Mouse (Mus musculus) lung, adult 2 months (tissue): ENCODE data around the gene Myh9. TPM values are rescaled to one million over a fixed set of nuclear protein-coding genes. Genes with fewer than 3 reads are reported as not detected.

Source experiments
- DNase-seq: peaks from one replicate; pipeline ENCODE4 v3.0.0; 2022
- H3K4me1 ChIP-seq: fragments of 200-500 bp; 2 replicates; pipeline ENCODE4 v1.6.1; 2011; ENCODE audit warnings: low read length; ENCODE audit not compliant: control insufficient read depth, insufficient read depth
- H3K4me3 ChIP-seq: fragments of 200-500 bp; replicated peaks from 2 replicates; pipeline ENCODE3; 2011; ENCODE audit warnings: low read depth, mild to moderate bottlenecking, control low read depth, low read length; ENCODE audit errors: extremely low read depth
- CTCF ChIP-seq: fragments of 200-500 bp; IDR thresholded peaks from 2 replicates; pipeline ENCODE4 v1.5.1; 2011; ENCODE audit warnings: mild to moderate bottlenecking, low read length, control low read depth; ENCODE audit not compliant: insufficient read depth
- POLR2A ChIP-seq: fragments of 200-500 bp; IDR thresholded peaks from 2 replicates; pipeline ENCODE4 v1.6.1; 2011; ENCODE audit warnings: low read depth, mild to moderate bottlenecking, control low read depth, low read length, borderline replicate concordance; ENCODE audit errors: extremely low read depth
- WGBS: fragments of 180-500 bp; shearing (Covaris S2); methylation state at CpG from one replicate; pipeline ENCODE4 v1.1.7; 2018; 5-methylcytosine and 5-hydroxymethylcytosine counted together
- polyA plus RNA-seq: library from polyadenylated mRNA; depleted of rRNA; stranded (reverse); fragments of >200 nt; gene quantifications from 2 replicates; pipeline ENCODE4 v1.2.3, GENCODE M21; 2012

The Myh9 gene
- polyA plus RNA-seq, 1 experiment: 162 TPM

DNA sequence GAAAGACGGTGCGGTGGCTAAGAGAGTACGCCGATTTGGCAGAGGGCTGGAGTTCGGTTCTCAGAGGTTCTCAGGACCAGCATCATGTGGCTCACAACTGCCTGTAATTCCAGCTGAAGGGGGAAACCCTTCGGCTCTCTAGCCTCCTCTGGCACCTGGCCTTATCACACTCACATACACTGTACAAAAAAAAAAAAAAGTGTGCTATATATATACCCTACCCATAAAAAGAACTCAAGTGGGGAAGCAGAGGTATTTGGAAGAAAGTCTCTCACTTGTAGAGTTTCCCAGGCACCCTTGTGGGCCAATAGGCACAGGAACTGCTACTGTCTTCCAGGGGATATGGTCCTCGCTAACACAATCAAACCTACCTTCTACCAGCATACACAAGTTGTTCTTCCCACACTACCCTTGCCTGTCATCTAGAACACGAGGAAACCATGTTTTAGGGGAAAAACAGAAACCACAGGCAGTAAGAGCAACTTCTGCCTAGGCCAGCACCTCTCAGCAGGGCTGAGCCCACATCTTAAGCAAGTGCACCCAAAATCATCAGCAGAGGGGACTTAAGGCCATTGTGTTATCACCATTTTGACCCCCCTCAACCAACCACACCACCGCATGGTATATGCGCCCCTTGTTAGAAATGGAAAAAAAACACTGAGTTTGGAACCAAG is 4.4 kb downstream of the Myh9 start:
- H3K4me1 ChIP-seq: peaks cover 62% of the 10 kb centered on the region
- no peak overlapping the region for H3K4me3 ChIP-seq
- WGBS: 29% methylated on average over 10 of the region's 10 CpGs
- no peak for TF ChIP-seq POLR2A
- no peak for TF ChIP-seq CTCF
- DNase-seq: no peak

DNA sequence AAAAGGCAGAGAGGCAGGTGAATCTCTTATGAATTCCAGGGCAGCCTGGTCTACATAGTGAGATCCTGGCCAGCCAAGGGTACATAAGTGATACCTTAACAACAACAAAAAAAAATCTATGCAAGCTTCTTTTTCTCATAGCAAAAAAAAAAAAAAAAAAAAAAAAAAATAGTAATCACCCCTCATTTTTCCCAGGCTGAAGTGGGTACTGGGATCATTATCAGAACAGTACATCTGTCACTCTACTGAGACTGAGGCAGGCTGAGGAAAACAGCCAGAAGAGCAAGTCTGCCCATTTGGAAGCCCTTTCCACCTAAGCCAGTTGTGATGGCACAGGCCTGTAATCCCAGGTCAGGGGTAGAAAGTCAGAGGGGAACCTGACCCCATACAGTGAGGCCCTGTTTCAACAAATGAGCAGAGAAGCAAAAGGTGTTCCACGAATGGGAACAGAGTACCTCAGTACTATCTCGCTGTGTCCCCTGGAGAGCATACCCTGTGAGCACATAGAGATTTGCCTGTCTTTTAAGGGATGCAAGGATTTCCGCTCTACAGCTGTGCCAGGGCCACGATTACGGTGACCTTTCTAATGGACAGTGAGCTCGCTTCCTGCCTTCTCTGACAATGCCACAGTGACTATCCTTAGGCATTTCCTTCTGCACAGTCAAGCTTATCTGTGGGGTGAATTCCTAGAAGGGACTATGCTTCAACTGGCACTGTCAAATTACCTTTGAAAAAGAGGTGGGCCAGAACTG is 5.1 kb downstream of the Myh9 start:
- H3K4me1 ChIP-seq: peaks cover 69% of the 10 kb centered on the region
- TF ChIP-seq CTCF (no peak), POLR2A (no peak)
- 26% methylated on average over 6 of the region's 6 CpGs for WGBS
- no peak for DNase-seq
- no peak overlapping the region for H3K4me3 ChIP-seq

DNA sequence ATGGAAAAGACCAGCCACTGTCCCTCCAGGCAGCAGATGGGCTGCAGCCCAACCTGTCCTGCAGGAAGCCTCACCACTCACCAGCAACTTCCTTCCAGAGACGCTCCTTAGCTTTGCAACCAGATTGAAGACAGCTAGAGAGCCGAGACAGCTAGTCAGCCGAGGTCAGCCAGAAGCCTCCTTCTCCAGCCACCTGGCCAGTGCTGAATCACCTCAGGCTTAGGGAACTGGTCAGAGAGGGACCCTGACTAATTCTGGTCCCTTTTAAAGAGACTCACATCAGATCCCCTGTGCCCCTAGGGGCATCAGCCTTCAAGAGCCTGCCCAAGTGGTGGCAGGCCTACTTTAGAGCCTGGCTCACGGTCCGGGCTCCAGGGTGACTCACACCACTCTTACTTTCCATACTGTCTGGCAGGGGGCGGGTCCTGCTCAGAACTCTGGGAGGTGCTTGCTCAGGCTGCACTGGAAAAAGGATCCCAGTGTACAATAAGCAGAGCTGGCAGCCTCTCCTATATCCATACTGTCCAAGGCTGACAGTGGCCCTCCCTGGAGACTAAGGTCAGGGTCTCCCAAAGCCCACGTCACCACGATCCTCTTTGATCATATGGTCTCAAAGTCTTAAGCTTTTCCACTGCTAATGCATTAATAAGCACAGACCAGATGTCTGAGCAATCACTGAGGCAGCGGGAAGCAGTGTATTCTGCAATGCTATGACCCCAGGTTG is 5.9 kb downstream of the Myh9 start:
- TF ChIP-seq POLR2A: no peak
- TF ChIP-seq CTCF: no peak
- DNase-seq: peak; percentile 57
- H3K4me3 ChIP-seq: no peak overlapping the region
- H3K4me1 ChIP-seq: peaks cover 77% of the 10 kb centered on the region
- WGBS: 16% methylated on average over 9 of the region's 9 CpGs

DNA sequence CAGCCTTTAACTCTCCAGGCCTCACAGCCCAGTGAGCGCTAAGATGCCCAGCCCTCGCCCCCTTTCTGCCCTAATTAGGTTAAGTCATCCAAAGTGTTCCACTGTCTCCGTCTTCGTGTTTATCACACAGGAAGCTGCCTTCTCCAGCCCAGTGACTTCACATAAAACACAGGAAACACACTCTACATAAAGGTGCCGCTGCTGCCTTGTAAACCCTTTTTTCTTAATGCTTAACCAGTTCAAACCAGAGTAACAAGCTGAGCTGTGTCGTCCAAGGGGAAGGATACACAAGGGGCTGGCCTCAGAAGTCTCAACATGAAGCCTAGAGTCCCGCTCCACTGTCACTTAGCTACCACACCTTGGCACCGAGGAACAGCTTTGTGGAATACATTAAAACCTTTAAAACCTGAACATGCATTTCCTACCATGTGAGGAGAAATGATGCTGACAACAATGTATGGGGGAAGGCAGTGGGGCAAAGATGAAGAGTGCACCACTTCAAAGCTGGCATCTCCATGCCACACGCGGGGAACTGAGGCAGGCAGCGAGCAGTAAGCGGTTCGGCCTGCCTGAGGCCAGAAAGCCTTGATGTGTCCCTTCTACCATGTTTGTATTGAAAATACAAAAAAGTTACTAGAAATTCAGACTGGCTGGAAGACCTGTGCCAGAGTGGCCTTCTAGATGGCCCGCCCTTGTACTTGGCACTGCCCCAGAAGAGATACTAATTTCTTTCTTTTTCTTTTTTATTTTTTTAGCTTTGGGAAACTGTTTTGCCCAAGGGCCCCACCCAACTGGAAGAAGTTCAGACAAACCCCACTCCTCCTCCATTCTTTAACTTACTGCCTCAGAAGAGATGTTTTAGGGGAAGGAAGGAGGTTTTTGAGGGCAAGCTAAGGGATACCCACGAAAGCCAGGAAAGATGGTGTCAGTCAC is 7.4 kb downstream of the Myh9 start:
- 34% methylated on average over 15 of the region's 15 CpGs for WGBS
- peaks cover 86% of the 10 kb centered on the region for H3K4me1 ChIP-seq
- no peak overlapping the region for H3K4me3 ChIP-seq
- no peak for TF ChIP-seq CTCF
- TF ChIP-seq POLR2A: no peak
- DNase-seq: no peak

DNA sequence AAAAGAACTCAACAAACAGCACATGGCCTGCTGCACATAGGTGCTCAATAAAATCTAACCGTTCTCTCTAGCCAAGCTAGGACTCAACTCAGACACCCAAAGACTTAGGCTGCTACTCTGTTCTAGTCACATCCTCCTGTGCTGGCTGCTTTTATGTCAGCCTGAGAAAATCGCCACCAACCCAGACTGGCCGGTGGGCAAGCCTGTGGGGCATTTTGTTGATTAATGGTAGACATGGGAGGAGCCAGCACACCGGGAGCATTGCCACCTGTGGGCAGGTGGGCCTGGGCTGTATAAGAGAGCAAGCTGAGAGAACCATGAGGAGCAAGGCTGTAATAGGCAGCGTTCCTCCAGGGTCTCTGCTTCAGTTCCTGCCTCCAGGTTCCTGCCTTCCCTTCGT is 8.2 kb downstream of the Myh9 start:
- no peak for TF ChIP-seq CTCF
- no peak for TF ChIP-seq POLR2A
- 51% methylated on average over 6 of the region's 6 CpGs for WGBS
- DNase-seq: no peak
- peaks cover 79% of the 10 kb centered on the region for H3K4me1 ChIP-seq
- no peak overlapping the region for H3K4me3 ChIP-seq

DNA sequence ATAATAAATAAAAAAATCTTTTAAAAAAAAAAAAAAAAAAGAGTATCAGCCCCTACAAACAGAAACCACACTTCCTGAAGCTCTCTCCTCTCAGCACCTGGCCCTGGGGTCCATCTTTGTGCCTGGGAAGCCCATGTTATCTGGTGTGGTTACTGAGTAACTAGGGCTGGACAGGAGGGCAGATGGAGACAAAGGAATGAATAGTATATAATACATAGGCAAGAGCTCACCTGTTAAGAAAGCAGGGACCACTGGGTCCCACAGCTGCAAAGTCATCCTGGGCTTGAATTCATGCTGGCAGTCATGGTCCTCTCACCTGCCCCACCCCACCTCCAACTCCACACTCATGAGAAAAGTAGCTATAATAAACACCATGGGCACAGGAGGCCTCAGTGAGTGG is 8.9 kb downstream of the Myh9 start:
- Histone ChIP-seq H3K4me3 (no peak overlapping the region), H3K4me1 (peaks cover 76% of the 10 kb centered on the region)
- no peak for DNase-seq
- TF ChIP-seq CTCF: no peak
- TF ChIP-seq POLR2A: no peak

DNA sequence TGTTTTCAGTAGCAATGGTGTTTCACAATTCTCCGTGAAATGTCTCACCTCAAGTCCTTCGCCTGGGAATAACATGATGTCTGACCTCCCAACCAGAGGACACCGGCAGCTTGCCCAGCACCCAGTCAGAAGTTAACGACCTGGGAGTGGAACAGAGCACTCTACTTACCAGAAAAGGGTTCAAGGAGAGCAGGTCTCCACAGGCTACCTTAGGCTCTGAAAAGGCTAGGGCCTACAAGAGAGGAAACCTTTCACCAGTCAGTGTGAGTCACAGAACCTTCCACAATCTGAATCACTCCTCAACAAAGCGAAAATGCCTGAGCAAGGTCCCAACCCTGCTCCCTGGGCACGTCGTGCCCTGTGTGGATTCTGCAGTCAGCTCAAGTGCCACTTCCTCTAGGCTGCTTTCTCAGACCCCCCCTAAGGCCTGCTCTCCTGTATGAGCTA is 9.5 kb downstream of the Myh9 start:
- WGBS: 33% methylated on average over 7 of the region's 7 CpGs
- TF ChIP-seq CTCF (no peak), POLR2A (no peak)
- DNase-seq: no peak
- no peak overlapping the region for H3K4me3 ChIP-seq
- H3K4me1 ChIP-seq: peaks cover 76% of the 10 kb centered on the region

DNA sequence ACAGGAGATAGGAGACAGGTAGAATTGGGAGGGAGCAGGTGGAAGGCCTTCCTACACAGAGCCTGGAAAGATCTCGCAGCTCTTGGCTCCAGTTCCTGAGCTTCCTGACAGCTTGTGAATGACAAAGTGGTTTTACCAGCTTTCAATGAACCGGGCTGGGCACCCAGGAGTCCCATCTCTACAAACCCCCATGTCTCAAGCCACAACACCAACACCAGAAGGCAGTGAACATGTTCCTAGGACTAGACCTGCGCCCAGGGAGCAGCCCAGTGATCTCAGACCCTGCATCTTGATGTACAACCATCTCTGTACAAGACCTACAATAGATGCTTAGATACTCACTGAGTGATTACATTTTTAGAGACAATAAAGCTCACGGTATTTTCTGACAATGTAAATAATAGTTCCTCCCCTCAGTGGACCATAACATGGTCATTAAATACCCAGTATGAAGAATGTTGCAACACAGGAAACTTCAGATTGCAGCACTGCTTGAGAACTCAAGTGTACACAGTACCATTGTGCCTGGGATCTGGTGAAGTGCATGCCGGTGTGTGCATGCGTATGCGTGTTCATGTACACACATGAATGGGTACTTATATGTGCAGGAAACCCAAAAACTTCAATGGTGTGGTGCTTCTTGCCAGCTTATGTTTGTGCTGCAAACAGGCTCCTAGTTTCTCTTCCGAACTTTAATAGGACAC is 10.1 kb downstream of the Myh9 start:
- no peak for TF ChIP-seq POLR2A
- no peak for TF ChIP-seq CTCF
- no peak for DNase-seq
- H3K4me1 ChIP-seq: peaks cover 76% of the 10 kb centered on the region
- H3K4me3 ChIP-seq: no peak overlapping the region
- WGBS: 29% methylated on average over 8 of the region's 8 CpGs
